ENCODE assay signal across 25 mouse cellular contexts in the genomic region with DNA sequence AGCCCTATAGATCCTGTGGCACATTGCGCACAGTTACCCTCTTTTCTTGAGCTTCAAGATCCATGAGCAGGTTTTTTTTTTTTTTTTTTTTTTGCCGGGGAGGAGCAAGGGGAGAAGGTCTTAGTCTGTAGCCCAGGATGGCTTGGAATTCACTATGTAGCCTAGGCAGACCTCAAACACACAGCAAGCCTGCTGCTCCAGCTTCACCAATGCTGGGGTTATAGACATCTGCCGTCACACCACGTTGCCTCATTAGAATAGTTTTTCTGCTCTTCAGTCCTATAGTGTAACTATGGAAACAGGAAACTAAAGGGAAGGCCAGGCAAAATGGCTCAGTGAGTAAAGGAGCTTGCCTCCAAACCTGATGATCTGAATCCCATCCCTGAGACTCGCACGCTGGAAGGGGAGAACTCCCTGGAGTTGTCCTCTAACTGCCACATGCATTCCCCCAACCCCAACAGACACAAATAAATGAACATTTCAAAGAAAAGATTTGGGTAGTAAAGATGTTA. TPM values are rescaled to one million over a fixed set of nuclear protein-coding genes. Genes with fewer than 3 reads are reported as not detected.
A peak's percentile ranks its signal among the peaks of the same experiment; 100 is the strongest.
DNase-seq lines count a peak whose midpoint lies in the region; ATAC-seq lines count a peak whose summit lies in the region.
"Had no signal": no experiment of that assay in that cellular context is flagged by ENCODE, and none has a peak within 500 bp of the region (broad histone marks: within the 10 kb centered on the region; RNA-seq: fewer than 3 reads in every experiment).

No protein-coding gene starts in this region.

- H3K9me3 ChIP-seq in hindbrain, embryonic 15.5 days, result no peaks in the 10 kb centered on the region
- no peaks in the 10 kb centered on the region for H3K9me3 ChIP-seq in hindbrain, embryonic 14.5 days (ENCODE audit: control insufficient read depth, low read length)
- no peaks in the 10 kb centered on the region for H3K9me3 ChIP-seq in midbrain, embryonic 12.5 days
- H3K9me3 ChIP-seq in midbrain, embryonic 14.5 days (ENCODE audit: control insufficient read depth, low read length), result no peaks in the 10 kb centered on the region
- no peaks in the 10 kb centered on the region for H3K9me3 ChIP-seq in neural tube, embryonic 12.5 days
- H3K9me3 ChIP-seq in neural tube, embryonic 15.5 days (replicated peaks), result no peaks in the 10 kb centered on the region
- H3K9me3 ChIP-seq: forebrain, embryonic 10.5 days; forebrain, embryonic 13.5 days; heart, embryonic 12.5 days; intestine, embryonic 15.5 days had no signal

- no peak overlapping the region for H3K4me3 ChIP-seq in hindbrain, embryonic 15.5 days
- H3K4me3 ChIP-seq in hindbrain, embryonic 14.5 days (replicated peaks; ENCODE audit: low read length), result no peak overlapping the region
- no peak overlapping the region for H3K4me3 ChIP-seq in midbrain, embryonic 12.5 days
- no peak overlapping the region for H3K4me3 ChIP-seq in midbrain, embryonic 14.5 days (replicated peaks; ENCODE audit: low read depth, low read length)
- no peak overlapping the region for H3K4me3 ChIP-seq in neural tube, embryonic 12.5 days
- H3K4me3 ChIP-seq in neural tube, embryonic 15.5 days (replicated peaks), result no peak overlapping the region
- H3K4me3 ChIP-seq: forebrain, embryonic 10.5 days; forebrain, embryonic 13.5 days; heart, embryonic 12.5 days; heart, embryonic 15.5 days; intestine, embryonic 15.5 days had no signal

- DNase-seq in hindbrain, embryonic 14.5 days (ENCODE audit: low spot score), result no peak
- DNase-seq in midbrain, embryonic 14.5 days, result no peak
- DNase-seq in frontal cortex, postnatal 25 days (ENCODE audit: low spot score in 2 of 2), result no peak
- DNase-seq: adrenal gland, adult 8-10 months; adrenal gland, postnatal 25 days; cerebellum, adult 18-20 months; cerebellum, adult 9-10 months; cerebellum, postnatal 14 days; forebrain, postnatal 0 days; gastrocnemius, postnatal 25 days; heart, adult 18-20 months; heart, postnatal 10 days; heart, postnatal 36 days had no signal

- H3K36me3 ChIP-seq in hindbrain, embryonic 15.5 days, result no peaks in the 10 kb centered on the region
- no peaks in the 10 kb centered on the region for H3K36me3 ChIP-seq in hindbrain, embryonic 14.5 days (replicated peaks; ENCODE audit: control insufficient read depth, insufficient read depth)
- no peaks in the 10 kb centered on the region for H3K36me3 ChIP-seq in midbrain, embryonic 12.5 days
- no peaks in the 10 kb centered on the region for H3K36me3 ChIP-seq in midbrain, embryonic 14.5 days (ENCODE audit: control insufficient read depth, insufficient read depth, low read length)
- H3K36me3 ChIP-seq in neural tube, embryonic 12.5 days, result no peaks in the 10 kb centered on the region
- no peaks in the 10 kb centered on the region for H3K36me3 ChIP-seq in neural tube, embryonic 15.5 days
- H3K36me3 ChIP-seq: forebrain, embryonic 10.5 days; heart, embryonic 12.5 days; heart, embryonic 15.5 days; intestine, embryonic 15.5 days had no signal

- ATAC-seq in hindbrain, embryonic 15.5 days (ENCODE audit: low FRiP score, low read depth), result peak; percentile 51; the same call in 1 of the 2 replicates
- no peak for ATAC-seq in hindbrain, embryonic 14.5 days (ENCODE audit: low FRiP score)
- 0 out of 2 replicates have a peak, but pooled peaks have one; percentile 27 for ATAC-seq in midbrain, embryonic 12.5 days (ENCODE audit: low FRiP score, low read depth)
- ATAC-seq in midbrain, embryonic 14.5 days (ENCODE audit: low FRiP score, low TSS enrichment), result no peak
- peak; percentile 61; the same call in 1 of the 2 replicates for ATAC-seq in neural tube, embryonic 12.5 days (ENCODE audit: low FRiP score, low read depth)
- ATAC-seq in neural tube, embryonic 15.5 days (ENCODE audit: low FRiP score), result no peak
- ATAC-seq: activated CD4-positive, CD25-positive, alpha-beta regulatory T cell, adult 4 months; CD4-positive, CD25-positive, alpha-beta regulatory T cell, adult 4 months; forebrain, embryonic 13.5 days; forebrain, postnatal 0 days; hindbrain, embryonic 16.5 days; intestine, embryonic 15.5 days had no signal

- H3K27me3 ChIP-seq in hindbrain, embryonic 15.5 days, result no peaks in the 10 kb centered on the region
- H3K27me3 ChIP-seq in hindbrain, embryonic 14.5 days (ENCODE audit: control insufficient read depth, insufficient read depth, low read length), result no peaks in the 10 kb centered on the region
- H3K27me3 ChIP-seq in midbrain, embryonic 12.5 days, result no peaks in the 10 kb centered on the region
- H3K27me3 ChIP-seq in midbrain, embryonic 14.5 days (ENCODE audit: control insufficient read depth, insufficient read depth, low read length), result no peaks in the 10 kb centered on the region
- H3K27me3 ChIP-seq in neural tube, embryonic 12.5 days (replicated peaks), result no peaks in the 10 kb centered on the region
- no peaks in the 10 kb centered on the region for H3K27me3 ChIP-seq in neural tube, embryonic 15.5 days (replicated peaks)
- H3K27me3 ChIP-seq: forebrain, embryonic 13.5 days; heart, embryonic 12.5 days; heart, embryonic 15.5 days; intestine, embryonic 15.5 days had no signal

- no peaks in the 10 kb centered on the region; the same call in 1 of the 2 replicates for H3K4me1 ChIP-seq in hindbrain, embryonic 15.5 days (replicated peaks)
- H3K4me1 ChIP-seq in hindbrain, embryonic 14.5 days (replicated peaks; ENCODE audit: control insufficient read depth, insufficient read depth, low read length), result no peaks in the 10 kb centered on the region
- 0 out of 2 replicates have a peak, but pooled peaks cover 5% of the 10 kb centered on the region for H3K4me1 ChIP-seq in midbrain, embryonic 12.5 days
- no peaks in the 10 kb centered on the region for H3K4me1 ChIP-seq in midbrain, embryonic 14.5 days (ENCODE audit: control insufficient read depth, insufficient read depth, low read length)
- H3K4me1 ChIP-seq in neural tube, embryonic 12.5 days, result no peaks in the 10 kb centered on the region; the same call in 1 of the 2 replicates
- H3K4me1 ChIP-seq in neural tube, embryonic 15.5 days, result peaks cover 15% of the 10 kb centered on the region
- H3K4me1 ChIP-seq: intestine, embryonic 15.5 days had no signal

- WGBS in hindbrain, embryonic 15.5 days, result 43% methylated on average over 6 of the region's 6 CpGs
- WGBS in hindbrain, embryonic 14.5 days, result 43% methylated on average over 6 of the region's 6 CpGs
- 48% methylated on average over 6 of the region's 6 CpGs for WGBS in midbrain, embryonic 12.5 days
- WGBS in midbrain, embryonic 14.5 days, result 32% methylated on average over 6 of the region's 6 CpGs
- WGBS in neural tube, embryonic 12.5 days, result 58% methylated on average over 6 of the region's 6 CpGs
- WGBS in neural tube, embryonic 15.5 days, result 57% methylated on average over 6 of the region's 6 CpGs

- no peak overlapping the region for H3K4me2 ChIP-seq in hindbrain, embryonic 15.5 days
- no peak overlapping the region for H3K4me2 ChIP-seq in hindbrain, embryonic 14.5 days (replicated peaks)
- no peak overlapping the region for H3K4me2 ChIP-seq in midbrain, embryonic 12.5 days (replicated peaks)
- H3K4me2 ChIP-seq in midbrain, embryonic 14.5 days (ENCODE audit: low read length), result no peak overlapping the region
- H3K4me2 ChIP-seq in neural tube, embryonic 12.5 days (replicated peaks), result no peak overlapping the region
- H3K4me2 ChIP-seq in neural tube, embryonic 15.5 days, result no peak overlapping the region
- H3K4me2 ChIP-seq: forebrain, embryonic 13.5 days; heart, embryonic 12.5 days; heart, embryonic 15.5 days; intestine, embryonic 15.5 days had no signal

- no peak overlapping the region for H3K9ac ChIP-seq in hindbrain, embryonic 15.5 days
- no peak overlapping the region for H3K9ac ChIP-seq in hindbrain, embryonic 14.5 days
- no peak overlapping the region for H3K9ac ChIP-seq in midbrain, embryonic 12.5 days (replicated peaks)
- no peak overlapping the region for H3K9ac ChIP-seq in midbrain, embryonic 14.5 days (replicated peaks; ENCODE audit: low read length)
- H3K9ac ChIP-seq in neural tube, embryonic 12.5 days, result no peak overlapping the region
- H3K9ac ChIP-seq in neural tube, embryonic 15.5 days (replicated peaks), result no peak overlapping the region
- H3K9ac ChIP-seq: forebrain, embryonic 13.5 days; forebrain, postnatal 0 days; heart, embryonic 12.5 days; heart, embryonic 15.5 days; intestine, embryonic 15.5 days had no signal

- no peak overlapping the region for H3K27ac ChIP-seq in hindbrain, embryonic 15.5 days (replicated peaks)
- H3K27ac ChIP-seq in hindbrain, embryonic 14.5 days, result no peak overlapping the region
- H3K27ac ChIP-seq in midbrain, embryonic 12.5 days (replicated peaks), result no peak overlapping the region
- no peak overlapping the region for H3K27ac ChIP-seq in midbrain, embryonic 14.5 days (replicated peaks; ENCODE audit: low read depth, low read length)
- H3K27ac ChIP-seq in neural tube, embryonic 12.5 days, result no peak overlapping the region
- H3K27ac ChIP-seq in neural tube, embryonic 15.5 days (replicated peaks), result no peak overlapping the region
- H3K27ac ChIP-seq: forebrain, embryonic 10.5 days; forebrain, embryonic 13.5 days; heart, embryonic 15.5 days; intestine, embryonic 15.5 days had no signal

RNA-seq across cellular contexts. Expression of a gene that starts 10.8 kb away (rescaled TPM):
- 12.6 and 14.7 TPM in 2 replicates for polyA plus RNA-seq in hindbrain, embryonic 15.5 days (2015; fragmentation: Nextera tagmentation; extraction: Ambion mirVana)
- 22.7 and 23.4 TPM in 2 replicates for polyA plus RNA-seq in hindbrain, embryonic 14.5 days (2014; fragmentation: Nextera tagmentation; extraction: Ambion mirVana)
- 17.8 and 21.7 TPM in 2 replicates for polyA plus RNA-seq in midbrain, embryonic 12.5 days (2016; fragmentation: Nextera tagmentation; extraction: Ambion mirVana)
- polyA plus RNA-seq in midbrain, embryonic 14.5 days (2014; fragmentation: Nextera tagmentation; extraction: Ambion mirVana), result 18.9 and 19.6 TPM in 2 replicates
- 20.6 and 21.7 TPM in 2 replicates for polyA plus RNA-seq in neural tube, embryonic 12.5 days (2016; fragmentation: Nextera tagmentation; extraction: Ambion mirVana)
- polyA plus RNA-seq in neural tube, embryonic 15.5 days (2015; fragmentation: Nextera tagmentation; extraction: Ambion mirVana), result 11.2 and 13.3 TPM in 2 replicates

Comparison
In these comparisons a context has a peak if more than half of its experiments do, and no peak if none do; other contexts are left out.
1. ATAC-seq: peak in hindbrain, embryonic 15.5 days (single experiment), midbrain, embryonic 12.5 days (single experiment) and neural tube, embryonic 12.5 days (single experiment); none in hindbrain, embryonic 14.5 days (single experiment), midbrain, embryonic 14.5 days (single experiment) and neural tube, embryonic 15.5 days (single experiment).